Mouse (Mus musculus) midbrain, embryonic 16.5 days (tissue): ENCODE data around the gene Ldhb. TPM values are rescaled to one million over a fixed set of nuclear protein-coding genes. Genes with fewer than 3 reads are reported as not detected.

Experiments
- ATAC-seq: fragments of 200-750 bp; cut with Nextera tagmentation; 2 replicates; pipeline ENCODE4 v1.8.0; 2017; ENCODE audit warnings: moderate TSS enrichment
- H3K27ac ChIP-seq: fragments of 300-500 bp; sonication (generic); 2 replicates; pipeline ENCODE4 v1.5.1; 2014; ENCODE audit warnings: mild to moderate bottlenecking, low read length, mixed read lengths
- H3K27me3 ChIP-seq: fragments of 300-500 bp; sonication (generic); 2 replicates; pipeline ENCODE4 v1.6.1; 2014; ENCODE audit warnings: low read depth, low read length, mixed read lengths; ENCODE audit not compliant: control insufficient read depth, insufficient read depth
- H3K36me3 ChIP-seq: fragments of 300-500 bp; sonication (generic); 2 replicates; pipeline ENCODE4 v1.6.1; 2014; ENCODE audit warnings: mild to moderate bottlenecking, low read length, moderate library complexity, mixed read lengths; ENCODE audit not compliant: control insufficient read depth, insufficient read depth
- H3K4me1 ChIP-seq: fragments of 300-500 bp; sonication (generic); 2 replicates; pipeline ENCODE4 v1.6.1; 2014; ENCODE audit warnings: mild to moderate bottlenecking, low read length, mixed read lengths; ENCODE audit not compliant: control insufficient read depth, insufficient read depth
- H3K4me2 ChIP-seq: fragments of 300-500 bp; sonication (generic); 2 replicates; pipeline ENCODE4 v1.6.1; 2014; ENCODE audit warnings: mild to moderate bottlenecking, low read length, mixed read lengths
- H3K4me3 ChIP-seq: fragments of 300-500 bp; sonication (generic); 2 replicates; pipeline ENCODE4 v1.5.1; 2014; ENCODE audit warnings: low read depth, mild to moderate bottlenecking, low read length, moderate library complexity, mixed read lengths
- H3K9ac ChIP-seq: fragments of 300-500 bp; sonication (generic); 2 replicates; pipeline ENCODE4 v1.6.1; 2014; ENCODE audit warnings: low read depth, low read length, mixed read lengths
- H3K9me3 ChIP-seq: fragments of 300-500 bp; sonication (generic); replicated peaks from 2 replicates; pipeline ENCODE4 v1.6.1; 2014; ENCODE audit warnings: mild to moderate bottlenecking, low read length, mixed read lengths; ENCODE audit not compliant: control insufficient read depth, poor library complexity, severe bottlenecking
- WGBS: fragments of 180-500 bp; shearing (Covaris S2); extraction: QIAGEN DNeasy Blood & Tissue Kit; methylation state at CpG from one replicate; pipeline ENCODE4 v1.1.7; 2014; 5-methylcytosine and 5-hydroxymethylcytosine counted together
- polyA plus RNA-seq: library from polyadenylated mRNA; unstranded; fragments of >200 nt; fragmentation: Nextera tagmentation; extraction: Ambion mirVana; gene quantifications from 2 replicates; pipeline ENCODE4 v1.2.1, GENCODE M21; 2015

The Ldhb gene
- polyA plus RNA-seq, result 407 and 436 TPM in 2 replicates

- Histone ChIP-seq H3K4me2 (peak within 1 kb of the TSS; percentile 84), H3K4me3 (peak within 1 kb of the TSS; percentile 78), H3K27me3 (peaks cover 9% of the 10 kb centered on the region), H3K9me3 (no peaks in the 10 kb centered on the region), H3K9ac (peak within 1 kb of the TSS; percentile 81), H3K4me1 (peaks cover 20% of the 10 kb centered on the region), H3K27ac (peak within 1 kb of the TSS; percentile 76), H3K36me3 (no peaks in the 10 kb centered on the region)
- ATAC-seq, result peak; percentile 98
- 0% methylated on average over 19 of the region's 19 CpGs for WGBS
Observed at GRCm38 (mm10) chr6:142507785-142508162, at the start of gene Ldhb. Gene Ldhb, minus strand, starts transcription at chr6:142507957.

GRCm38 (mm10) chr6:142555988-142556387 lies 48.2 kb upstream of the Ldhb start:
- Histone ChIP-seq H3K4me3 (no peak overlapping the region), H3K4me1 (no peaks in the 10 kb centered on the region), H3K9me3 (no peaks in the 10 kb centered on the region), H3K9ac (no peak overlapping the region), H3K4me2 (no peak overlapping the region), H3K36me3 (no peaks in the 10 kb centered on the region), H3K27ac (no peak overlapping the region), H3K27me3 (no peaks in the 10 kb centered on the region)
- WGBS, result 63% methylated on average over 1 of the region's 1 CpGs
- ATAC-seq, result no peak

GRCm38 (mm10) chr6:142551482-142551881 lies 43.7 kb upstream of the Ldhb start:
- no peak overlapping the region for H3K9ac ChIP-seq
- no peaks in the 10 kb centered on the region for H3K27me3 ChIP-seq
- no peak overlapping the region for H3K27ac ChIP-seq
- H3K36me3 ChIP-seq, result no peaks in the 10 kb centered on the region
- H3K9me3 ChIP-seq, result no peaks in the 10 kb centered on the region
- WGBS, result 82% methylated on average over 4 of the region's 4 CpGs
- H3K4me2 ChIP-seq, result no peak overlapping the region
- no peaks in the 10 kb centered on the region for H3K4me1 ChIP-seq
- ATAC-seq, result no peak
- H3K4me3 ChIP-seq, result no peak overlapping the region

GRCm38 (mm10) chr6:142550871-142551270 lies 43.1 kb upstream of the Ldhb start:
- Histone ChIP-seq H3K27ac (no peak overlapping the region), H3K4me2 (no peak overlapping the region), H3K36me3 (no peaks in the 10 kb centered on the region), H3K4me3 (no peak overlapping the region), H3K9me3 (no peaks in the 10 kb centered on the region), H3K27me3 (no peaks in the 10 kb centered on the region), H3K9ac (no peak overlapping the region), H3K4me1 (no peaks in the 10 kb centered on the region)
- ATAC-seq, result no peak
- 75% methylated on average over 4 of the region's 4 CpGs for WGBS

GRCm38 (mm10) chr6:142548377-142548776 lies 40.6 kb upstream of the Ldhb start:
- no peak overlapping the region for H3K27ac ChIP-seq
- no peak for ATAC-seq
- H3K4me1 ChIP-seq, result no peaks in the 10 kb centered on the region
- no peaks in the 10 kb centered on the region for H3K36me3 ChIP-seq
- no peak overlapping the region for H3K4me3 ChIP-seq
- no peak overlapping the region for H3K9ac ChIP-seq
- WGBS, result 87% methylated on average over 2 of the region's 2 CpGs
- H3K4me2 ChIP-seq, result no peak overlapping the region
- no peaks in the 10 kb centered on the region for H3K9me3 ChIP-seq
- H3K27me3 ChIP-seq, result no peaks in the 10 kb centered on the region

GRCm38 (mm10) chr6:142545132-142545531 lies 37.4 kb upstream of the Ldhb start:
- peak overlapping the region; percentile 33 for H3K4me2 ChIP-seq
- H3K4me3 ChIP-seq, result no peak overlapping the region
- H3K9ac ChIP-seq, result no peak overlapping the region
- no peaks in the 10 kb centered on the region for H3K27me3 ChIP-seq
- H3K4me1 ChIP-seq, result no peaks in the 10 kb centered on the region
- WGBS, result 57% methylated on average over 14 of the region's 14 CpGs
- H3K27ac ChIP-seq, result no peak overlapping the region
- H3K36me3 ChIP-seq, result no peaks in the 10 kb centered on the region
- no peak for ATAC-seq
- H3K9me3 ChIP-seq, result no peaks in the 10 kb centered on the region

- Histone ChIP-seq H3K4me3 (no peak overlapping the region), H3K27ac (no peak overlapping the region), H3K36me3 (no peaks in the 10 kb centered on the region), H3K4me1 (no peaks in the 10 kb centered on the region), H3K4me2 (no peak overlapping the region), H3K9ac (no peak overlapping the region), H3K27me3 (no peaks in the 10 kb centered on the region), H3K9me3 (no peaks in the 10 kb centered on the region)
- 80% methylated on average over 4 of the region's 4 CpGs for WGBS
- no peak for ATAC-seq
Observed at GRCm38 (mm10) chr6:142543648-142544047, 35.9 kb upstream of the Ldhb start.

- 89% methylated on average over 6 of the region's 6 CpGs for WGBS
- no peaks in the 10 kb centered on the region for H3K36me3 ChIP-seq
- no peak overlapping the region for H3K9ac ChIP-seq
- no peaks in the 10 kb centered on the region for H3K9me3 ChIP-seq
- H3K27me3 ChIP-seq, result no peaks in the 10 kb centered on the region
- ATAC-seq, result no peak
- no peaks in the 10 kb centered on the region for H3K4me1 ChIP-seq
- H3K27ac ChIP-seq, result no peak overlapping the region
- H3K4me3 ChIP-seq, result no peak overlapping the region
- H3K4me2 ChIP-seq, result no peak overlapping the region
Observed at GRCm38 (mm10) chr6:142542800-142543175, 35.0 kb upstream of the Ldhb start.

- Histone ChIP-seq H3K9me3 (no peaks in the 10 kb centered on the region), H3K27me3 (no peaks in the 10 kb centered on the region), H3K36me3 (no peaks in the 10 kb centered on the region), H3K4me1 (no peaks in the 10 kb centered on the region), H3K4me3 (no peak overlapping the region), H3K9ac (no peak overlapping the region), H3K4me2 (no peak overlapping the region), H3K27ac (no peak overlapping the region)
- no peak for ATAC-seq
- WGBS, result 83% methylated on average over 8 of the region's 8 CpGs
Observed at GRCm38 (mm10) chr6:142542082-142542799, 34.5 kb upstream of the Ldhb start.
